Mouse (Mus musculus) effector memory CD4-positive, alpha-beta T cell, adult 5 months (primary cell): Measurements from ENCODE around the gene Prpf38b. TPM values are rescaled to one million over a fixed set of nuclear protein-coding genes. Genes with fewer than 3 reads are reported as not detected.

Experiments used
- polyA plus RNA-seq: library from polyadenylated mRNA; unstranded; fragments of 100-300 nt; shearing (Covaris generic); gene quantifications from one replicate; pipeline ENCODE4 v1.2.1, GENCODE M21; 2017

Gene Prpf38b
- 180 TPM for polyA plus RNA-seq

DNA sequence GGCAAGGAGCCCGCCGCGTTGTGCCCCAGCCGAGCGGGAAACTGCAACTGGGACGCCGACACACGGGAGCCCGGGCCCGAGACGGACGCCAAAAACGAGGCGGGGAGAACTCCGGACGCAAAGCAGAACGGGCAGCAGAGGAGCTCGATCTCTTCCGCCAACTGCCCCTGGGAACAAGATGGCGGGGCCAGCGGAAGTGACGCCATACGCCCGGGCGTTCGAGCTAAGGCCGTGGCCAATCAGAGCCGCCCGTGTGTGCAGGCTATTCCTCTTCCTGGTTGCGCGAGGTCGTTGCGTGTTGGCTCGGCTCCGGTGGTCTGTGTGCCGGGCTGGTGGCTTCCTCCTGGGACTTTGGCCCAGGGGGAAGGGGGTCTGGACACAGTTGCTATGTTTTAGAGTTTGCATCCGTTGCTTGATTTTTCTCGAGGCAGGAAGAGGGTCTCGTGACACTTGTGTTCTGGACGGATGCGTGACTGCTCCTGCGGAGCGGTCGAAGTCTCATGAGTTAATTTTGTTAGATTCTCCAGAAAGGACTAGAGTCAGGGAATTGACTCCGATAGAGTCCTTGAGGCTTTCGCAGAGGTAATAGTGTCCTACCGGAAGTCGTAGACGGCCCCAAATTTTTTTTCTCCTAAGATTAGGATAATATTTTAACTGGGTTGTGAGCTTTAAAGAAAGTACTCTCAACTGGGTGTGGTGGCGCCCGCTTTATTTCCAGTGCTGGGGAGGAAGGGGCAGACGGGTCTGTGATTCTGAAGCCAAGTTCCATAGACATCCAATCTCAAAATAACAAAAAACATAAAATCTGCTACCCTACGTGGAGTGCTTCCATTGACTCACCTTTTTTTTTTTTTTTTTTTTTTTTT, at the start of gene Prpf38b:
Prpf38b (minus strand) TSS at position 180 of the 866 bp plus-strand sequence.

DNA sequence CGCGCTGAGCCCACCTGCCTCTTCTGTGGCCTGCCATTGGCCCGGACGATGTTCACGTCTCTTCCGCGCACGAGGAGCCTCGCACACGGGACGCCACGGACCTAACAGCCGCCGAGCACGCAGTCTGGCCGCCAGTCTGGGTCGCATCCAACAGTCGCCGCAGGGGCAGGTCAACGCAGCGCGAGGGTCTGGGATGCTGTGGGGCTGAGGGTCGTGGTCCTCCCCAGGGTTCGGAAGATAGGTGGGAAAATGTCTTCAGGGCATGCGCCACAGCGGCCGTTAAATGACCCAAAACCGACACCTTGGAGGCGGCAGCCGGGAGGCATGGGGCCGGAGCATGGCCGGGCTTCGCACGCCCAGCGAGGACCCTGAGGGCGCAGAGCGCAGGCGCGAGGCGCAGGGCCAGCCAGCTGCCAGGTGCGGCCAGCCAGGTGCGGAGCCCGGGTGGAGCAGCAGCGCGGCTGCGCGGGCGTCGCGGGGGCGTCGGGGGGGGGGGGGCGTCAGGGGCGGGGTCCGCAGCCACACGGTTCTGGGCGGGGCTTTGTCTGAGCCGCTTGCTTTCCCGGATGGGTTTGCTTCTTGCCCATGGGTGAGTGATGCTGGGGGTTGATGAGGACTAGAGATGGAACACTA, 28.6 kb upstream of the Prpf38b start, which contains the start of gene Gm9857:
Gm9857 (minus strand) TSS at position 445 of the 633 bp plus-strand sequence.

DNA sequence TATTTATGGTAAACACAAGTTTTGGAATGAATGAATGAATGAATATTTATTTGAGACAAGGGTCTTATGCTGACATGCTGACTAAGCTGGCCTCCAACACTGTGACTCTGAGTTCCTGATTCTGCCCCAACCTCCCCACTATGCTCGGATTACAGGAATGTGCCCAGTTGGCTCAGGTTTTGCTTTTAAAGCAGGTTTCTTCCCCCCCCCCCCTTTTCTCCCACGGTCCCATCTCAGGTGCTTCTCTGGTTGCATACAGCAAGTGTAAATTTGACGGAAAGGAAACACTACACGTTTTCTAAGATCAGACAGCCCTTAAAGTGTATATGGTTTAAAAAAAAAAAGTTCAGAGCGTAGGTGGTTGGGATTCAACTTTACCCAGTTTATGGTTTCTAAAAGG, 28.0 kb upstream of the Prpf38b start, which contains the start of gene Henmt1:
Henmt1 (plus strand) TSS at position 301 of the 400 bp plus-strand sequence.

DNA sequence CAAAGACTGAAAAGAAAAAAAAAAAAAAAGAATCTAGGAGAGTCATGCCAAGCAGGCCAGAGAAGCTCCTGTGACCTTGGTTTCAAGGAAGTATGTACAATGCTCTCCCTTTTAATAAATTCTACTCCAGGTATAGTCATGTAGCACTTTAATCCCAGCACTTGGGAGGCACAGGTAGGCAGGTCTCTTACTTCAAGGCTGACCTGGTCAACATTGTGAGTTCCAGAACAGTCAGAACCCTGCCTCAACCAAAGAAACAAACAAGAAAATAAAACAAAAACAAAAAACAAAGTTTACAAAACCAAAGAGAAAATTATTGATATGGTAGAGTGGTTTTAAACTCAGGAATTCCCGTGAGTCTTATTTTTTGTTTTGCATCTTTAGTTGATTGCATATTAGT, 21.6 kb downstream of the Prpf38b start, which contains the start of gene Fndc7:
Fndc7 (minus strand) TSS at position 101 of the 400 bp plus-strand sequence.

Other genes starting within 250 kb of the Prpf38b start
- 7.1 TPM for gene Gpsm2, start 189.4 kb downstream of the Prpf38b start, polyA plus RNA-seq
- not detected for gene Aknad1, start 172.1 kb downstream of the Prpf38b start, polyA plus RNA-seq
- 40.7 TPM for gene Stxbp3, start 71.2 kb downstream of the Prpf38b start, polyA plus RNA-seq
- gene Fndc7, start 21.7 kb downstream of the Prpf38b start, polyA plus RNA-seq = 0.84 TPM
- gene Henmt1, start 28.1 kb upstream of the Prpf38b start, polyA plus RNA-seq = 0.34 TPM
- gene Gm9857, start 28.7 kb upstream of the Prpf38b start, polyA plus RNA-seq = not detected
- 8.1 TPM for gene Fam102b, start 115.9 kb upstream of the Prpf38b start, polyA plus RNA-seq
- gene Slc25a54, start 168.7 kb upstream of the Prpf38b start, polyA plus RNA-seq = not detected
- gene Slc25a24, start 211.4 kb upstream of the Prpf38b start, polyA plus RNA-seq = 21.2 TPM